Mouse (Mus musculus): ENCODE measurements at regions not wholly inside any gene's neighbourhood (a gene's known extent, or its start where the extent isn't known, plus 50 kb on each side); places are given as distances from the start of the nearest gene placed in this dataset.

DNA sequence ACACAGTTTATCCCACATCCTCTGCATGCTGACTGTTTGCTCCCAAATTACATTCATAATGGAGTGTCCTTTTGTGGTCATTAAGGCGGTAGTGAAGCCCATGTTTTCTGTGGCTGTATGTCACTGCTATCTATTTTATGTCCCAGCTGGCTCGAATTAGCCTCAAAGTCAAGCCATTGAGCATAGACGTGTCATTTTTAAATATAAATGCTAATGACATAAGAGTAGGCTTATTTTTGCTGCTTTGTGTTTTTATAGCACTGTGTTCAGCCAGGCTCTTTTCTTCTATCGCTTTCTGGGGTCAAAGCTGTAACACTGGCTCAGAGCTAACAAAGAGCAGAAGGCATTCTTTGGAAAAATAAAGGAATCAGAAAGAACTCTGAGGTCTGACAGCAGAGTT is 83.8 kb upstream of the Pkn2 start:
- no peak overlapping the region for H3K27ac ChIP-seq
- H3K9me3 ChIP-seq (replicated peaks): no peaks in the 10 kb centered on the region
- no peak overlapping the region for H3K4me3 ChIP-seq
- H3K36me3 ChIP-seq (ENCODE audit: poor library complexity, severe bottlenecking): no peaks in the 10 kb centered on the region
- H3K4me1 ChIP-seq: no peaks in the 10 kb centered on the region
- no peak overlapping the region for H3K9ac ChIP-seq
- H3K27me3 ChIP-seq: no peaks in the 10 kb centered on the region
- ATAC-seq: no peak
- 63% methylated on average over 4 of the region's 4 CpGs for WGBS
- H3K4me2 ChIP-seq: no peak overlapping the region

DNA sequence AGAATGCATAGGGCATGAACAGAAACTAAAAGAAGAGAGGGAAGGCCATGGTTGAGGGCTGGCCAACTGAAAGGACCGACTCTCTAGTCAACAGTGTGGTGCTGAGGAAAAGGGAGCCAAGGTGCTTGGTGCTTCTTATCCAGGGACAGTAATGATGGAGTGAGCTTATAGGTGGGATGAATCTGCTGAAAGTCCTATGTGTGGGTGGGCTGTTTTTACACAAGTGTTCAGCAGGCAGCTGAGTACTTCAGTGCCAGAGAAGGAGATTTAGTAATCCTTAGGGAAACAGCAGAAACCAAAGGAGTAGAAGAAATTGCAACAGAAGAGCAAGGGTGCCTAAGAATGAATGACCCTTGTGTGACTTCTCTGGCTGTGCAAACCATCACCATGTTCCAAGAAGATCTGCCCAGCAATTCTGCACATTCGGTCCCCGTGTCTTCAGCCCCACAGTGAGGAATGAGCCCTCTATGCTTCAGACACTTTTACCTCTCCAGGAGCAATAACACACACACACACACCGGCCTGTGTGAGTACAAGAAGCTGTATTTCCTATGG is 82.1 kb upstream of the Pkn2 start:
- Histone ChIP-seq H3K4me3 (no peak overlapping the region), H3K27ac (no peak overlapping the region), H3K27me3 (no peaks in the 10 kb centered on the region), H3K9ac (no peak overlapping the region), H3K9me3 (replicated peaks) (no peaks in the 10 kb centered on the region), H3K4me2 (no peak overlapping the region), H3K36me3 (ENCODE audit: poor library complexity, severe bottlenecking) (no peaks in the 10 kb centered on the region), H3K4me1 (no peaks in the 10 kb centered on the region)
- no peak for ATAC-seq
- WGBS: 95% methylated on average over 4 of the region's 4 CpGs

DNA sequence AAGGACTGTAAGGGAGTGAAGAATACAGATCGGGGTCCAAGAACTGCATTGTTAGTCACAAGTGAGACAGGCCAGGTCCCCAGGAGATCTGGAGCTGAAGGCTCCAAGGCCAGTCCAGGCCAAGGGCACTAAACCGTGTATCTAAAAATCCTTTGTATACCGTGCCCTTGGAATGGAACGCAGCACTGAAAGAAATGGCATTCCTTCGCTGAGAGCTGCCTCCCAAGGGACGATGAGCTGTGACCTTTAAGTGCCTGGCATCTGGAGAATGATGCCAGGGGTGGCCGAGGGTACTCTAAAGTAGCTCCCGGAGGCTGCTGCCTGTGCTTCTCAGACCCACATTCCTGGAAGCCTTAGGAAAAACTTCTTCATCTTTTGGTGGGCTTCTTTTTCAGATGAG is 76.0 kb upstream of the Pkn2 start:
- no peak overlapping the region for H3K4me2 ChIP-seq
- no peaks in the 10 kb centered on the region for H3K9me3 ChIP-seq (replicated peaks)
- H3K36me3 ChIP-seq (ENCODE audit: poor library complexity, severe bottlenecking): no peaks in the 10 kb centered on the region
- no peak overlapping the region for H3K9ac ChIP-seq
- H3K4me3 ChIP-seq: no peak overlapping the region
- 90% methylated on average over 8 of the region's 8 CpGs for WGBS
- H3K4me1 ChIP-seq: no peaks in the 10 kb centered on the region
- H3K27me3 ChIP-seq: no peaks in the 10 kb centered on the region
- H3K27ac ChIP-seq: no peak overlapping the region
- no peak for ATAC-seq

DNA sequence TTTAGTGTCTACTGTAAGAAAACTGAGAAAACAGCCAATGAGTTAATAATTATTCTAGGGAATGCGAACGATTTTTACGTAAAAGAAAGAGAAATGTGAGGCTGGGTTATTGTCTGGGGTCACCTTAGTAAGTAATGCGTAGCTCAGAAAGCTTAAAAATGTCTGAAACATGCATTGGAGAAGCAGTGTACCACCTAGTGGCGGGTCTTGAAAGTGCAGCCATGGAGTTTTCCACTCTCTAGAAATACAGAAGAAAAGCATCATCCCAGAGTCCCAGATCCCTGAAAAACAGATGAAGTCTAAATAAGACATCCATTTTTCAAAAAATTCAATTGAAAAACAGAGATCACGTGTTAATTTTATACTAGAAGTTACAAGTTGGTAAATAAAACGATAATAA is 67.0 kb upstream of the Pkn2 start:
- H3K27ac ChIP-seq: no peak overlapping the region
- no peaks in the 10 kb centered on the region for H3K36me3 ChIP-seq (ENCODE audit: poor library complexity, severe bottlenecking)
- no peak overlapping the region for H3K4me3 ChIP-seq
- WGBS: 31% methylated on average over 7 of the region's 7 CpGs
- H3K27me3 ChIP-seq: no peaks in the 10 kb centered on the region
- H3K4me1 ChIP-seq: no peaks in the 10 kb centered on the region
- no peak overlapping the region for H3K4me2 ChIP-seq
- no peaks in the 10 kb centered on the region for H3K9me3 ChIP-seq (replicated peaks)
- no peak overlapping the region for H3K9ac ChIP-seq
- ATAC-seq: peak; percentile 51; the same call in 1 of the 2 replicates

DNA sequence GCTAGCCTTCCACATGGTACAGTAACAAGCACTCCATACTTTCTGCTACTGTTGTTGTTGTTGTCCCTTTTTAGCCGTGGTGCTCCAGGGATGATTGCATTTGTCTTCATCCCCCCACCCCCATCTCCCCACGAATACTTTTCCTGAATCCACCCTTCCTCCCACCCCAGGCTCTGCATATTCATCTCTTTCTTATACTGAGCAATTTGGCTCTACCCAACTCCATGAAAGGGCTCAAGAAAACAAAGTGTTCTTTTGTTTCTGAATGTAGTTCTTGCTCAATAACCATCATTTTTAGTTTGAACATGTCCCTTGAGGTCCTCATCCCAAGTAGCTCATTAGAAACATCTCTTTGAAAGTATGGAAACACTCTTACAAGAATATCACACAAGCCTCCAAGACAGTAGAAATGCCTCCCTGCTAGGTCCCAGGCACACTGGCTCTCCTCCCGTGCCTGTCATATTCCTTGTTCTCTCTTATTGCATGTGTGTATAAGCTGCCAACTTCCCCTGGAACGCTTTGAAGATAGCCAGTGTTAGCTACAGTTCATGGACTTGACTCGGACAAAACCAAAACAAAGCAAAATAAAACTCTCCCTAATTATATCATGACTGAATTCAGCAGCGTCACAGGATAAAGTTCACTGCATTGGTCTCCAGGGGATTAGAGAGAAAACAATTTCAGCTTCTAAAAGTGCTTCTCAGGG is 59.7 kb upstream of the Pkn2 start:
- H3K36me3 ChIP-seq (ENCODE audit: poor library complexity, severe bottlenecking): no peaks in the 10 kb centered on the region
- H3K9ac ChIP-seq: no peak overlapping the region
- no peak overlapping the region; the same call in 1 of the 2 replicates for H3K27ac ChIP-seq
- H3K4me2 ChIP-seq: no peak overlapping the region
- H3K4me3 ChIP-seq: no peak overlapping the region
- 16% methylated on average over 6 of the region's 6 CpGs for WGBS
- peaks cover 14% of the 10 kb centered on the region for H3K4me1 ChIP-seq
- no peaks in the 10 kb centered on the region for H3K9me3 ChIP-seq (replicated peaks)
- peak; percentile 53; the same call in 1 of the 2 replicates for ATAC-seq
- H3K27me3 ChIP-seq: no peaks in the 10 kb centered on the region

DNA sequence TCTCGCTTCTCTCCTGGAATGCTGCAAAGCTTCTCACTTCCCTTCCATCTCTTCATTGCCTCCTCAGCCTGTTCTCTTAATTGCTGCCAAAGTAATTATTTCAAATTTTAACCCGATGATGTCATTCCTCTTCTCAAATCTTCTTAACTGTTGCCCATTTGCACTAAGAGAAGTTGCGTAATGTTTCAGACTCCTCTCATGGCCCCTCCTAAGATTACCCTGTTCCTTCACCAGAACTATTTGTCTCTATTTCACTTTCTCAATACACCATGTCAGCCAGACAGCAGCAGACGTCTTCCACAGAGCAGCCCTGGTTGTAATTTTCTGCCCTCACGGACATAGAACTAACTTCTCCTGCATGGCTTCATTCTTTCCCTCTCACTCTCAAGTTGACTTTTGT is 59.1 kb upstream of the Pkn2 start:
- Histone ChIP-seq H3K9me3 (replicated peaks) (no peaks in the 10 kb centered on the region), H3K4me1 (peaks cover 14% of the 10 kb centered on the region), H3K36me3 (ENCODE audit: poor library complexity, severe bottlenecking) (no peaks in the 10 kb centered on the region), H3K27ac (no peak overlapping the region), H3K4me3 (no peak overlapping the region), H3K4me2 (no peak overlapping the region), H3K27me3 (no peaks in the 10 kb centered on the region), H3K9ac (no peak overlapping the region)
- 70% methylated on average over 5 of the region's 5 CpGs for WGBS
- no peak for ATAC-seq

DNA sequence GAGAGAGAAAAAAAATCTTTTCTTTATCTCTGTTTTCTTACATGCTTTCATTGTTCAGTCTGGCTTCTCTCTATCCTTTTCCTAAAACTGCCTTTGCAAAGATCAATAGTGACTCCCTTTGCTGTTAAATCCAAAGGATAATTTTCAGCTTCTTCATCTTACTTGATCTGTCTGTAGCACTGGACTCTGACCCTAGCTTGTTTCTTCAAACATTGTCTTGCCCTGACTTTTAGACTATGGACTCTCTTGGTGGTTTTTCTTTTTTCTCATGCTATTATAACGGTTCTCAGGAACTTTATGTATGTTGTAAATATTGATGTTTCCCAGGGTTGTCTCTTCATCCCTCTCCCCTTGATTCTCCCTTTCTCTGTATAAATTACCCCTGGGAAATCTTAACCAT is 58.0 kb upstream of the Pkn2 start:
- Histone ChIP-seq H3K9me3 (replicated peaks) (no peaks in the 10 kb centered on the region), H3K27me3 (no peaks in the 10 kb centered on the region), H3K4me1 (peaks cover 14% of the 10 kb centered on the region), H3K9ac (no peak overlapping the region), H3K4me3 (no peak overlapping the region), H3K27ac (no peak overlapping the region), H3K4me2 (no peak overlapping the region), H3K36me3 (ENCODE audit: poor library complexity, severe bottlenecking) (no peaks in the 10 kb centered on the region)
- WGBS: 85% methylated on average over 1 of the region's 1 CpGs
- ATAC-seq: no peak

DNA sequence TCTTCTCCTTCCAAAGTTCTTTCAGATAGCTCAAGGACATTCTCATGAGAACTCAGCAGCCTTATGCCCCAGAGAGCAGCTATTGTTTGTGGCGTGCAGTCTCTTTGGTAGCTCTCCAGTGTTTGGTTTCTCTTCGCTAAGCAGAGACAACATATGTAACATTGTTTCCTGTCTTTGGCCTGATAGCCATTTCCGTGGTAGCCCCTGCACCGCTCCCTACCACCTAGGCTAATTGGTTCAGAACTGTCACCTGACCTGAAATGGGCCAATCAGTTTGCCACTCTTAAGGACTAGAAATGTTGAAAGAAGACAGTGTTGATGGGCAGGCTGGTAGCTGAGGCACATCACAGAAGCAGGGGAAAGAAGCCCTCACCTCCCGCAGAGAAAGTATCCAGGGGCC is 54.1 kb upstream of the Pkn2 start:
- Histone ChIP-seq H3K27me3 (no peaks in the 10 kb centered on the region), H3K4me2 (no peak overlapping the region), H3K9ac (no peak overlapping the region), H3K36me3 (ENCODE audit: poor library complexity, severe bottlenecking) (no peaks in the 10 kb centered on the region), H3K9me3 (replicated peaks) (no peaks in the 10 kb centered on the region), H3K4me3 (no peak overlapping the region), H3K4me1 (peaks cover 3% of the 10 kb centered on the region), H3K27ac (no peak overlapping the region)
- WGBS: 83% methylated on average over 5 of the region's 5 CpGs
- ATAC-seq: no peak

DNA sequence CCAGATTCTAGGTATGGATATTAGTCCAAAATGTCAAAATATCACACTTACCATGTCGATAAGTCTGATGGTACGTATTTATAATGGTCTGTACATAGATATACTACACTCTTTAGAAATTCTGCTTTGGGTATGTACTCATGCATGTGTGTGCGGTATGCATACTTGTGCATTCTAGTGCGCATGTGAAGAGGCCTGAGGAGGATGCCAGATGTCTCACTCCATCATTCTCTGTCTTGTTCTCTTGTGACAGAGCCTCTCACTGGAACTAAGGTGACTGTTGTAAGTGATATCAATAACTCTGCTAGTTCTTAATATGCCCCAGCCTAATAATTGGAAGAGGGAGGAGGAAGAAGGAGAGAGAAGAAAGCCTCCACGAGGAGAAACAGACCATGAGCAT is 52.5 kb upstream of the Pkn2 start:
- H3K9ac ChIP-seq: no peak overlapping the region
- 91% methylated on average over 5 of the region's 5 CpGs for WGBS
- H3K27me3 ChIP-seq: no peaks in the 10 kb centered on the region
- no peaks in the 10 kb centered on the region for H3K4me1 ChIP-seq
- H3K4me3 ChIP-seq: no peak overlapping the region
- no peak for ATAC-seq
- no peaks in the 10 kb centered on the region for H3K36me3 ChIP-seq (ENCODE audit: poor library complexity, severe bottlenecking)
- no peak overlapping the region for H3K27ac ChIP-seq
- no peak overlapping the region for H3K4me2 ChIP-seq
- no peaks in the 10 kb centered on the region for H3K9me3 ChIP-seq (replicated peaks)

DNA sequence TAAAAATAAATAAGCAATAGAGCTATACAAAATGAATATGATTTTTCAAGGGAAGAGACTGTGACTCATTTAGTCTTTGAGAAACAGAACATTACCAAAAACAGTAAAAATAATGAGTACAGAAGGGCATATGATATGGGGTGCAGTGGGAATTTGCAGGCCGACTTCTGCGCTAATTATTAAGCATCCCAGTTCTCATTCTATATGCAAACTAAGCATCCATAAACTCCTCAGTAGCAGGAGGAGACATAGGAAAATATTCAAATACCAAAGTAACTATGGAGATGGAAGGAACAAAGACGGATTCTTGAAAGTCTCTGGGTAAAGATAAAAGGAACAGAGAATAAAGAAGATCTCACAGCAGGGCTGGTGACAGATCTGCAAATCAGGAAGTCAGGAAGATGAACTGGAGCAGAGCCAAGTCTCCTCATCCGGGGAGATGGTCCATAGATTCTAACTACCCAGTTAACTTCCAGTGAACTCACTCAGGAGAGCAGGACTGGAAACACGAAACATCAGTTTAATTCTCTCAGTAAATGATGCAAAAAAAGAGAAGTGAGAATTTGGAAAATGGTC is 52.0 kb upstream of the Pkn2 start:
- ATAC-seq: peak; percentile 16; the same call in 1 of the 2 replicates
- no peaks in the 10 kb centered on the region for H3K36me3 ChIP-seq (ENCODE audit: poor library complexity, severe bottlenecking)
- no peaks in the 10 kb centered on the region for H3K27me3 ChIP-seq
- no peak overlapping the region for H3K4me3 ChIP-seq
- no peak overlapping the region for H3K4me2 ChIP-seq
- no peak overlapping the region for H3K27ac ChIP-seq
- WGBS: 65% methylated on average over 5 of the region's 5 CpGs
- no peak overlapping the region for H3K9ac ChIP-seq
- H3K9me3 ChIP-seq (replicated peaks): no peaks in the 10 kb centered on the region
- H3K4me1 ChIP-seq: no peaks in the 10 kb centered on the region

Data from forebrain, embryonic 13.5 days (tissue).